In genomic region chr4:68486876-68487275, GRCm38 (mm10) we compare ENCODE assay signal across 26 mouse cellular contexts.
"Had no signal": no experiment of that assay in that cellular context is flagged by ENCODE, and none has a peak within 500 bp of the region (broad histone marks: within the 10 kb centered on the region; RNA-seq: fewer than 3 reads in every experiment).

No protein-coding gene starts in this region.

- H3K4me1 ChIP-seq: heart, embryonic 10.5 days; heart, embryonic 12.5 days; hindbrain, embryonic 10.5 days; hindbrain, embryonic 13.5 days; hindbrain, embryonic 15.5 days; intestine, embryonic 15.5 days; limb, embryonic 10.5 days; limb, embryonic 12.5 days; liver, embryonic 13.5 days; liver, embryonic 15.5 days had no signal

- H3K27ac ChIP-seq: gastrocnemius, adult 2 months; heart, embryonic 10.5 days; hindbrain, embryonic 10.5 days; hindbrain, embryonic 13.5 days; hindbrain, embryonic 15.5 days; intestine, embryonic 15.5 days; layer of hippocampus, adult 2 months; limb, embryonic 10.5 days; limb, embryonic 12.5 days; liver, embryonic 13.5 days; liver, embryonic 15.5 days had no signal

- H3K4me3 ChIP-seq: gastrocnemius, adult 2 months; heart, embryonic 10.5 days; heart, embryonic 12.5 days; hindbrain, embryonic 10.5 days; hindbrain, embryonic 13.5 days; hindbrain, embryonic 15.5 days; intestine, embryonic 15.5 days; layer of hippocampus, adult 2 months; limb, embryonic 10.5 days; limb, embryonic 12.5 days; liver, embryonic 13.5 days; liver, embryonic 15.5 days had no signal

- ATAC-seq: inflammation-experienced regulatory T-cells, adult 6 months; intestine, embryonic 15.5 days; intestine, postnatal 0 days had no signal

- DNase-seq: gastrocnemius, adult 2 months; gastrocnemius, postnatal 10 days; gastrocnemius, postnatal 25 days; heart, adult 18-20 months; heart, postnatal 10 days; heart, postnatal 4 days; kidney, adult 18-20 months; kidney, adult 8-10 months; kidney, postnatal 10 days; kidney, postnatal 25 days; kidney, postnatal 4 days; liver; liver, embryonic 13.5 days had no signal

- H3K27me3 ChIP-seq: heart, embryonic 12.5 days; hindbrain, embryonic 13.5 days; hindbrain, embryonic 15.5 days; intestine, embryonic 15.5 days; limb, embryonic 12.5 days; liver, embryonic 13.5 days; liver, embryonic 15.5 days had no signal

- H3K4me2 ChIP-seq: heart, embryonic 12.5 days; hindbrain, embryonic 13.5 days; hindbrain, embryonic 15.5 days; intestine, embryonic 15.5 days; limb, embryonic 12.5 days; liver, embryonic 11.5 days; liver, embryonic 13.5 days; liver, embryonic 15.5 days had no signal

- H3K9me3 ChIP-seq: heart, embryonic 10.5 days; heart, embryonic 12.5 days; hindbrain, embryonic 10.5 days; hindbrain, embryonic 13.5 days; hindbrain, embryonic 15.5 days; intestine, embryonic 15.5 days; limb, embryonic 10.5 days; limb, embryonic 12.5 days; liver, embryonic 13.5 days; liver, embryonic 15.5 days had no signal

- H3K36me3 ChIP-seq: heart, embryonic 10.5 days; heart, embryonic 12.5 days; hindbrain, embryonic 10.5 days; hindbrain, embryonic 13.5 days; hindbrain, embryonic 15.5 days; intestine, embryonic 15.5 days; limb, embryonic 10.5 days; limb, embryonic 12.5 days; liver, embryonic 13.5 days; liver, embryonic 15.5 days had no signal

- H3K9ac ChIP-seq: heart, embryonic 12.5 days; hindbrain, embryonic 13.5 days; hindbrain, embryonic 15.5 days; intestine, embryonic 15.5 days; limb, embryonic 12.5 days; liver, embryonic 13.5 days; liver, embryonic 15.5 days had no signal
